Mouse (Mus musculus) MEL (cell line): ENCODE data around the gene Klrb1a. TPM values are rescaled to one million over a fixed set of nuclear protein-coding genes. Genes with fewer than 3 reads are reported as not detected.
"Not testable (repeated sequence)": the region's sequence is repeated elsewhere in the genome, so short reads cannot be mapped to it uniquely, and the experiment has no call there.

Experiments
- DNase-seq: peaks from one replicate; pipeline ENCODE4 v3.0.0; 2011; ENCODE audit warnings: low read depth, low spot score
- H3K27ac ChIP-seq: 2 replicates; pipeline ENCODE4 v1.5.1; 2012; ENCODE audit warnings: low read depth, mild to moderate bottlenecking, control low read depth, low read length, moderate library complexity; ENCODE audit not compliant: control insufficient read depth
- H3K27me3 ChIP-seq, 2 experiments: fragments of 150-350 bp in 1 of 2; sonication (generic) in 1 of 2; 2 replicates each; pipeline ENCODE4 v1.6.1; 2012; ENCODE audit warnings: low read length in 2 of 2, mild to moderate bottlenecking in 2 of 2, improper control_type of control experiment in 1 of 2, moderate library complexity in 1 of 2; ENCODE audit not compliant: insufficient read depth in 2 of 2, control insufficient read depth in 1 of 2
- H3K36me3 ChIP-seq, 2 experiments: 2 replicates each; pipeline ENCODE4 v1.6.1; 2012 to 2014; ENCODE audit warnings: low read length in 2 of 2, improper control_type of control experiment in 1 of 2, inconsistent platforms in 1 of 2, mild to moderate bottlenecking in 1 of 2; ENCODE audit not compliant: insufficient read depth in 2 of 2, control insufficient read depth in 1 of 2
- H3K4me1 ChIP-seq, 2 experiments: fragments of 150-350 bp in 1 of 2; sonication (generic) in 1 of 2; 2 replicates each; pipeline ENCODE4 v1.6.1; 2012; ENCODE audit warnings: low read length in 2 of 2, improper control_type of control experiment in 1 of 2, mild to moderate bottlenecking in 1 of 2; ENCODE audit not compliant: insufficient read depth in 2 of 2, control insufficient read depth in 1 of 2
- H3K4me3 ChIP-seq, 2 experiments: fragments of 150-350 bp in 1 of 2; sonication (generic) in 1 of 2; 2 replicates each; pipeline ENCODE4 v1.5.1; 2012; ENCODE audit warnings: low read depth in 2 of 2, low read length in 2 of 2, mild to moderate bottlenecking in 2 of 2, moderate library complexity in 2 of 2, control low read depth in 1 of 2, improper control_type of control experiment in 1 of 2; ENCODE audit not compliant: control insufficient read depth in 1 of 2, insufficient read depth in 1 of 2
- H3K79me2 ChIP-seq: 2 replicates; pipeline ENCODE4 v1.6.1; 2012; ENCODE audit warnings: mild to moderate bottlenecking, low read length, moderate library complexity; ENCODE audit not compliant: control insufficient read depth, poor library complexity, insufficient read depth
- H3K9ac ChIP-seq: 2 replicates; pipeline ENCODE4 v1.6.1; 2012; ENCODE audit warnings: low read depth, mild to moderate bottlenecking, control low read depth, low read length, moderate library complexity; ENCODE audit not compliant: control insufficient read depth, poor library complexity, severe bottlenecking
- H3K9me3 ChIP-seq: fragments of 150-350 bp; sonication (generic); replicated peaks from 2 replicates; pipeline ENCODE4 v1.6.1; 2012; ENCODE audit warnings: mild to moderate bottlenecking, low read length, improper control_type of control experiment, moderate library complexity; ENCODE audit not compliant: insufficient read depth
- CHD1 ChIP-seq: IDR thresholded peaks from 2 replicates; pipeline ENCODE4 v1.6.1; 2012; ENCODE audit warnings: low read depth, mild to moderate bottlenecking, inconsistent platforms, low read length, improper control_type of control experiment
- E2F4 ChIP-seq: IDR thresholded peaks from 2 replicates; pipeline ENCODE4 v1.6.1; 2011; ENCODE audit warnings: low read depth, low read length, improper control_type of control experiment, borderline replicate concordance
- ELF1 ChIP-seq: IDR thresholded peaks from 2 replicates; pipeline ENCODE4 v1.6.1; 2014; ENCODE audit warnings: low read depth, mild to moderate bottlenecking, inconsistent platforms, low read length, improper control_type of control experiment, moderate library complexity
- ETS1 ChIP-seq: IDR thresholded peaks from 2 replicates; pipeline ENCODE4 v1.6.1; 2012; ENCODE audit warnings: low read depth, mild to moderate bottlenecking, inconsistent platforms, low read length, improper control_type of control experiment, moderate library complexity
- GATA1 ChIP-seq: IDR thresholded peaks from 2 replicates; pipeline ENCODE4 v1.6.1; 2011; ENCODE audit warnings: low read depth, low read length, improper control_type of control experiment
- MAX ChIP-seq: IDR thresholded peaks from 2 replicates; pipeline ENCODE4 v1.6.1; 2011; ENCODE audit warnings: low read length, improper control_type of control experiment
- MAZ ChIP-seq: IDR thresholded peaks from 2 replicates; pipeline ENCODE4 v1.6.1; 2012; ENCODE audit warnings: low read depth, mild to moderate bottlenecking, inconsistent platforms, low read length, improper control_type of control experiment
- MXI1 ChIP-seq: IDR thresholded peaks from 2 replicates; pipeline ENCODE4 v1.6.1; 2011; ENCODE audit warnings: mild to moderate bottlenecking, low read depth, low read length, improper control_type of control experiment
- NELFE ChIP-seq: IDR thresholded peaks from 2 replicates; pipeline ENCODE4 v1.6.1; 2011; ENCODE audit warnings: low read depth, low read length, improper control_type of control experiment
- SIN3A ChIP-seq: IDR thresholded peaks from 2 replicates; pipeline ENCODE4 v1.6.1; 2012; ENCODE audit warnings: low read length, improper control_type of control experiment, inconsistent platforms
- TAL1 ChIP-seq: IDR thresholded peaks from 2 replicates; pipeline ENCODE4 v1.6.1; 2012; ENCODE audit warnings: mild to moderate bottlenecking, inconsistent platforms, low read length, moderate library complexity, mixed read lengths
- TBP ChIP-seq: IDR thresholded peaks from 2 replicates; pipeline ENCODE4 v1.8.0; 2011; ENCODE audit warnings: low read depth, low read length, improper control_type of control experiment
- ZNF384 ChIP-seq: IDR thresholded peaks from 2 replicates; pipeline ENCODE4 v1.6.1; 2012; ENCODE audit warnings: low read depth, mild to moderate bottlenecking, inconsistent platforms, low read length, improper control_type of control experiment
- polyA plus RNA-seq, 2 experiments: library from polyadenylated mRNA; stranded (reverse) in 1 of 2; unstranded in 1 of 2; fragments of >175 nt in 1 of 2; fragments of >200 nt in 1 of 2; gene quantifications; 2 replicates each; pipeline versions ENCODE4 v1.2.1 to v1.2.4; 2012; ENCODE audit warnings: low replicate concordance in 2 of 2, low read depth in 1 of 2; ENCODE audit not compliant: insufficient read length in 2 of 2, insufficient read depth in 1 of 2, missing spikeins in 1 of 2
- total RNA-seq: library from RNA; depleted of rRNA; stranded (reverse); fragments of 300-350 nt; gene quantifications from 2 replicates; pipeline ENCODE4 v1.2.3, GENCODE M21; 2012; rRNA removed

Klrb1a gene
- not detected in 2 replicates for total RNA-seq
- polyA plus RNA-seq: not detected

GRCm38 (mm10) chr6:128623433-128623832 is at the start of gene Klrb1a:
Klrb1a (minus strand) TSS chr6:128623533.
- not testable (repeated sequence) for H3K27ac ChIP-seq, H3K79me2 ChIP-seq, H3K27me3 ChIP-seq, H3K36me3 ChIP-seq, H3K9ac ChIP-seq, H3K4me1 ChIP-seq, DNase-seq, H3K4me3 ChIP-seq, H3K9me3 ChIP-seq

DNA sequence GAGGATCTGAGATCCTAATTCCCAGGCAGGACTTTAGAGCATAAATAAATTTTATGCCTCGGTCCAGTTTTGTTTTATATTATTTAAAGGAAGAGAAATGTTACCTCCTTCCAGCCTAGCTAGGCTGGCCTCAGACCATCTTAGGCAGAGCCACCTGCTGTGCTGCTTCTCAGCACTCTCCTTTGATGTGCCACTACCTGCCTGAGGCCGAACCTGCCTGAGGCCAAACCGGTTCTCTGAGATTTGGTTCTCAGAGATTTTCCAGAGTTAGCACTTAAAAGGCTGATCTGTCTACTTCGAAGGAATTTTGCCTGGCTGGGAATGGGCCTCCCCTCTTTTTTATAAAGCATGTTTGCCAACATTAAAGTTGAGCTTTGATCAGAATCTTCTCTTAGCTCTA is 46.6 kb upstream of the Klrb1a start:
- Histone ChIP-seq H3K4me1 (no peaks in the 10 kb centered on the region), H3K79me2 (no peaks in the 10 kb centered on the region), H3K9me3 (no peaks in the 10 kb centered on the region), H3K9ac (no peak overlapping the region), H3K36me3 (no peaks in the 10 kb centered on the region), H3K4me3 (no peak overlapping the region), H3K27me3 (no peaks in the 10 kb centered on the region), H3K27ac (no peak overlapping the region)
- no peak for TF ChIP-seq MAZ
- no peak for TF ChIP-seq SIN3A
- TF ChIP-seq TAL1: no peak
- no peak for TF ChIP-seq NELFE
- DNase-seq: no peak

DNA sequence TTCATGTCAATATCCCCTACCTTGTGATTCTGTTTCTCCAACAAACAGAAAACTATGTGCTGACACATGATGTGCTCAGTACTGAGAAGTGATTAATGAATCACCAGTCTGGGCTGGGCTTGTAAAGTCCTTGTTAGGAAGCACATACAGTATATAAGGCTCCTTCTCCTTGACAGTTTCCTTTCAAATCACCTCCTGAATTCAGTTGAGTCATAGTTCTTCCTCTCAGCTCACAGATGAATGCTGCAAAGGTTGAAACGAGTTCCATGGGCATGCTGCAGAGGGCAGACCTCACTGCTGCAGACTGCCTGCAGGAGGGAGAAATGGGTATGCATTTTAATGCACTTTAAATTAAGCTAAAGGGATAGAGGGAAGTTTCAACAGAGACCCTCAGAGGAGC is 38.9 kb upstream of the Klrb1a start, which contains the start of gene Clec2h:
Clec2h (plus strand) TSS at position 180 of the 400 bp plus-strand sequence.
- no peaks in the 10 kb centered on the region for H3K36me3 ChIP-seq
- H3K9me3 ChIP-seq: no peaks in the 10 kb centered on the region
- H3K79me2 ChIP-seq: no peaks in the 10 kb centered on the region
- H3K9ac ChIP-seq: no peak within 1 kb of the TSS
- TF ChIP-seq ETS1 (no peak), E2F4 (no peak), ELF1 (no peak), CHD1 (no peak), SIN3A (no peak), NELFE (no peak), TBP (no peak), MXI1 (no peak), ZNF384 (no peak), GATA1 (no peak), MAX (no peak)
- H3K27ac ChIP-seq: no peak within 1 kb of the TSS
- no peak for DNase-seq
- H3K4me3 ChIP-seq: no peak within 1 kb of the TSS
- no peaks in the 10 kb centered on the region for H3K4me1 ChIP-seq
- no peaks in the 10 kb centered on the region for H3K27me3 ChIP-seq
